Mouse (Mus musculus) myocyte (in vitro differentiated cells): ENCODE results near the gene Sirt7.

Source experiments
- CEBPB ChIP-seq: IDR thresholded peaks from 2 replicates; pipeline ENCODE4 v1.6.1; 2011; ENCODE audit warnings: mild to moderate bottlenecking, moderate library complexity; ENCODE audit not compliant: poor library complexity, insufficient read depth, severe bottlenecking
- MYOD1 ChIP-seq, 3 experiments: IDR thresholded peaks; one replicate each; pipeline ENCODE4 v1.6.1; 2011; ENCODE audit warnings: control low read depth in 2 of 3, low read depth in 2 of 3, mild to moderate bottlenecking in 2 of 3, moderate library complexity in 1 of 3; ENCODE audit not compliant: insufficient read length in 2 of 3, control insufficient read depth in 1 of 3
- MYOG ChIP-seq, 3 experiments: IDR thresholded peaks; one replicate each; pipeline ENCODE4 v1.6.1; 2011; ENCODE audit warnings: control low read depth in 2 of 3, low read depth in 2 of 3, mild to moderate bottlenecking in 2 of 3; ENCODE audit not compliant: insufficient read length in 2 of 3, control insufficient read depth in 1 of 3, insufficient read depth in 1 of 3
- POLR2A ChIP-seq: IDR thresholded peaks from one replicate; pipeline ENCODE4 v1.6.1; 2011; ENCODE audit warnings: low read depth, mild to moderate bottlenecking, control low read depth, moderate library complexity; ENCODE audit not compliant: insufficient read length
- SRF ChIP-seq: IDR thresholded peaks from one replicate; pipeline ENCODE4 v1.6.1; 2011; ENCODE audit warnings: low read depth; ENCODE audit not compliant: control insufficient read depth, insufficient read length
- USF1 ChIP-seq: IDR thresholded peaks from one replicate; pipeline ENCODE4 v1.6.1; 2011; ENCODE audit warnings: low read depth, mild to moderate bottlenecking, control low read depth, moderate library complexity

DNA sequence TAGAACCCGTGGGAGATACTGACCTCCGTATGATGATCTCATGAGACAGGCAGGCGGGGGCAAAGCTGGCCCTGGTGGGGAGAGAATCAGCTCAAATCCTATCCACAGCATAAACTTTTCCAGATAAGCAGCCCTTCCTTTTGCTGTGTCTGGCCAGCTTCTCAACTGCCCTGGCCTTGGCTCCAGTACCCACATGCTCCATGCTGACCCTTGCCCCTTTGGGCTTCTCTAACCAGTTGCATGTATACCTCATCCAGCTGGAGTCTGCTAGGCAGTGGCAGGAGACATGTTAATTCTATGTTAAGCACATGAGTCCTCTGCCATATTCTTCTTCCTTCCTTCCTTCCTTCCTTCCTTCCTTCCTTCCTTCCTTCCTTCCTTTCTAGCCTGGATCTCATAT, 29.7 kb upstream of the Sirt7 start:
- no peak for TF ChIP-seq CEBPB
- no peak for TF ChIP-seq MYOD1 (IDR thresholded peaks at IDR 0.05; ENCODE audit: control insufficient read depth in 1 of 3, insufficient read length in 2 of 3, low read depth in 2 of 3)
- TF ChIP-seq POLR2A: no peak
- TF ChIP-seq MYOG (IDR thresholded peaks at IDR 0.05; ENCODE audit: control insufficient read depth in 1 of 3, insufficient read depth in 1 of 3, insufficient read length in 2 of 3, low read depth in 2 of 3): no peak
- no peak for TF ChIP-seq USF1
- TF ChIP-seq SRF: no peak
